Mouse (Mus musculus) fat pad, adult 2 months (tissue): ENCODE data around the gene Rev3l.

Experiments used
- DNase-seq: peaks from one replicate; pipeline ENCODE4 v3.0.0-alpha.2; 2011; ENCODE audit warnings: low read depth, low spot score; ENCODE audit errors: extremely low read depth

The Rev3l gene

DNA sequence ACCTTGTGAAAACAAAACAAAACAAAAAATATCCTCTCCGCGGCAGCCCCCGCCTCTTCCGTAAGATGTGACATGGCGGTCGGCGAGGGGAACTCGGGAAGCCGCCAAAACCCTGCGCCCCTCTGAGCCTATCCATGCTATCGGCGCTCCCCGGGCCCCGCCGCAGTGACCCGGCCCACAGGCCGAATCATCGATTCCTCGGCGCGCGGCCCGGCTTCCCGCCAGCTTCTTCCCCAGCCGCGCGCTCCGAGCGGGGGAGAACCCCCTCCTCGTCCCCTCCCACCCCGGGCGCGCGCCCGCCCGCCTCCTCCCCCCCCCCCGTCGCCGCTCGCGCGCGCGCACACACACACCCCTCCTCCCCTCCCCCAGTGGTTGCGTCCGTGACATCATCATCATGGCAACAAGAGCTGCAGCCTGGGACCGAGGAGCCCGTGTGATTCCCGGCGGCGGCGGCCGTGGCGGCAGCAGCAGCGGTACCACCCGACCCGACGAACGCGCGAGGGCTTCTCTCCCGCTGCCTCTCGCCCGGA lies at the start of gene Rev3l:
Rev3l (plus strand) TSS at position 383 of the 530 bp plus-strand sequence.
- DNase-seq: no peak

DNA sequence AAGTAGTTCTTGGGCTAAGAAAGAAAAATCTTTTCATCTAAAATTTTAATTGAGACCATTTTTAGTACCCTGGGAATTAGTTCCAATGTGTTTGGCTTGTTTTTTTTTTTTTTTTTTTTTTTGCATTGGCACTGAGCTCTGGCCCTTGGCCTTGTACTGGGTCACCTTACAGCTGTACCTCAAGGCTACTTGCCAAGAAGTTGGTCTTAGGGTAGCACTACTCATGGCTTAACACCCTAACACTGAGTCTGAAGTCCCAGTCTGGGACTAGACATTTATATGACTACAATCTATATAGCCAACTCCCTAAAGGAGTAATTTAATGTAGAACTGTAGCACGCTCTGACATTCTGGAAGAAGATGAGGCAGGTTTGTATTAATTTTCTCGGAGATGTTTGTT lies 49.4 kb upstream of the Rev3l start:
- DNase-seq: no peak

DNA sequence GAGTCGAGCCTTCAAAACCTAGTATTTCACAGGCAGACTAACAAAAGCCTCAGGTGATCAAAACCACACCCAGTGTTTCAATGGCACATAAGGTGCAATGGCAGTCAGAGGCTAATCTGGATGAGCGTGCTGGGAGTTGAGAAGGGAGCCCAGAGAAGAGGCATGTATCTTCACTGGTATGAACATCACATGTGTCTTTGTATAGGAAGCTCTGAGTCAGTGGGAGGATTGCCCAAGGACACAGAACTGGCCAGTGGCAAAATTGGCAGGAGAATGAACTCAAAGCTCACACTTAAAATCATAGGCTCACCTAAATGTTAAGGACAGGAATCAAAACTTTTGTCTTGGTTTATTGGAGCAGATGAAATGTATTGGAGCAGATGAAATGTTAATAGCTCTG lies 48.4 kb upstream of the Rev3l start:
- DNase-seq: no peak

DNA sequence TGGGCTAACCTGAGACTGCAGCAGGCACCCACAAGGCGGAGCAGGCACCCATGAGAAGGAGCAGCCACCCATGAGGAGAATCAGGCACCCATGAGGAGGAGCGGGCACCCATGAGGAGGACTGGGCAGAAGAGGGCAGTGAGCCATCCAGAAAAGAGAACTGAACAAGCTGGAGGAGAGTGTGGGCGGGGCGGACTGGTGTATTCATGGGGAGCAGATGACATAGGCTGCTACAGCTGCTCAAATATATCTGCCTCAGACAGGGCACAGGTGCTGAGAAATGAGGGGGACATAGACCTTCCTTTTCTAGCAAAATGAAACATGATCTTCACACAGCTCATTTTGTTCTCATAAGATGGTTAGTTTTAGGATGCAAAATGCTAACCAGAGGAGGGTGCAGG lies 45.1 kb upstream of the Rev3l start:
- no peak for DNase-seq

DNA sequence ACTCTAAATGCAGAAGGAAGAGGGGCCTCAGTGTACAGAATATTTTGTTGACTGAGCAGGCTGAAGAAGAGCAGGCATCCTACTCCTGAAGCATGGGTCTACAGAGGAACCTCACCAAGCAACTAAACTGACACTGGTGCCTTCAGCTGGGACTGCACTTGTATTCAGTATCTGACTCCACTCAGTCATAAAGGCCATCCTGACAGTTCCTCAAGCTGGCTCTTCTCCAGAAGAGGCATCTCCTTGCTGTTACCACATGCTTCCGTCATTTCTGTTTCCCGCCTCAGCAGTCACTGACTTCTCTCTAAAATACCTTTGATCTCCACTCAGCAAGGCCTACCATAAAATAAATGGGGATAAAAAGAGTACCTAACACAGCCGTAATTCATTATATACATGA lies 44.1 kb upstream of the Rev3l start:
- DNase-seq: no peak

DNA sequence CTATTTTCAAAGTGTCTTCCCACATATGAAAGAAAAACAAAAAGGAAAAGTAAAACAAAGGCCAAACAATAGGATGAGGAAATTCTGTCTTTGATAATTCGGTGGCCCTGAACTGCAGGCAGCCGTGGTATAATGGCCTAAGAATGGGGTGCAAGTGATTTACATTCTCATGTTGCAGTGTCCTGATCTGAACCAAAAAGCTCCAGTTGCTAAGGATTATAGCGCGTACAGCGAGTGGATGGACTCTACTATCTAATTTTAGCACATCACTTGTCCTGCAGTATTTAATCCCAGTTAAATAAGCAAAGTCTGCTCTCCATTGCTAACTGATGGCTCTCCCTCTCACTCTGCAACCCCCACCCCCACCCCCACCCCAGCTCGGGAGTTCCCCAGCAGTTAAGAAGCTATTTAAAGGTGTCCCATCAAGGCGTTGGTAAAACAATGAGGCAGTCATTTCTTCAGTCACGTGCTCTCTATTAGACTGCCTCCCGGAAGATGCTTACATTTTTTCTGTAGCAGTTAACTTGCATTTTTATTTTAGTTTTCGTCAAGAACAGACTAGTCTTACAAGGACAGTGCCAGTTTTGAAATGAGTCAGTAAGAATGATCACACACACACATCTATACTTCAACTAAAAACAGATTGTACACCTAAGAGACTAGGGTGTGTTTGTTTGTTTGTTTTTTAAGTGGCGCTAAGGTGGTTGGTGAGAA lies 40.4 kb upstream of the Rev3l start:
- DNase-seq: no peak

DNA sequence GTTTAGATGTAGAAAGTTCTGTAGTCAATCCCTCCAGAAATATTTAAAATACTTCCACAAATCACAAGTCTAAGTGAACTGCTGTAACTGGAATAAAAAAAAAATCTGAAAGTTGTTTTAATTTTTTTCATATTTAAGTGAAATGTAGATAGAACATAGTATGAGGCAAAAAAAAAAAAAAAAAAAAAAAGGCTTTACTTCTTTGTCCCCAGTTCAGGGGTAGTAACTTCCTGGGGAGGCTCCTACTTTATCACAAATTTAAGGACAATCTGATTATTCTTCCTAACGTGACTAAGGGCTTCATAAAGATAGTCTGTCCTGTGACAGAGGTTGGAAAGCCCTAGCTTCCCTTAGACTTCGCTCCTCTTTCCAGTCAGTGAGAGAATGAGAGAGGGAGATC lies 39.8 kb upstream of the Rev3l start:
- no peak for DNase-seq

DNA sequence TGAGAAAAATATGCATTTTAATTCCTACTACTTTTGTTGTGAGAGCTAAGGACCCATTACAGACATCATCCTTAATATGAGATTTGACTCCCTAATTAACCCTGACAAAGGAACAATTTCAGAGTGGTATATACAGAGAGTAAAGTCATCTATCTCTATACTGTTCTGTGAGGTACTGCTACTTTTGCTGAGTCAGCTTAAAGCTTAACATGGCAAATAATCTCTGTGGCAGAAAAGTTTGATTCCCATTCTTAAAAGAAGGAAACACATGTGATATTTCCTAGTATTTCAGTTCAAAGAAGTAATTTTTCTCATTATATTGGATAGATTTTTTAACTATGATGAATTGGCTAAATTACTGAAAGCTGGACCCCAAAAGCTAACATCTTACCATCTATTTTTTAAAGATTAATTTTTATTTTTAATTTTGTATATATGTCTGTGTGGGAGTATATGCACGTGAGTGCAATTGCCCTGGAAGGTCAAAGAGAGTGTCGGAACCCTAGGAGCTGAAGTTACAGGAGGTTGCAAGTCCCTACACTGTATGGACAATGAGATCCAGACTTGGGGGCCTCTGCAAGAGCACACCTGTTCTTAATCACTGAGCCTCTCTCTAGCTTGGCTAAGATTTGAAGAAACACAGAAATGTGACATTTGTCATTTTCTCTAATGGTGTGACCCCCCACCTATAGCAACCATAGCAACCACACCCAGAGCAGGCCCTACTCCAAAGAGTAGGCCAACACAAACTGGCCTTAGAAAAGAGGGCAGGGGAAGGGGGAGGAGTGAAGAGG lies 24.0 kb upstream of the Rev3l start:
- no peak for DNase-seq

DNA sequence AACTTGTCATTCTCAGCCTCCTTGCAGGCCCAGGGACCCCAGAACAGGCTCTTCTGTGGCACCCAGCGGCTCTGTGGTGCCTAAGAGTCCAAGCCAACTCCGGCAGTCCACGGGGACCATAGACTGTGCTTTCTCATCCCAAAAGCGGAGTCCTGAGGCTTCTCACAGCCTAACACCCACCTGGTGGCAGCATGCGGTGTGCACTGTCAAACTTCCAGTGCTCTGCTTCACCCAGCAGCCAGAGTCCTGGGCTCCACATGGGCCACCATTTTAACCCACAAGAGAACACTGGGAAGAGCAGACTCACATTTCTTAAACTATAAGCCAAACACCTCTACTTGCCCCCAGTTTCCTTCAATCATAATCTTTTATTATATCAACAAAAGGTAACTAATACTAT lies 15.0 kb upstream of the Rev3l start:
- DNase-seq: no peak

DNA sequence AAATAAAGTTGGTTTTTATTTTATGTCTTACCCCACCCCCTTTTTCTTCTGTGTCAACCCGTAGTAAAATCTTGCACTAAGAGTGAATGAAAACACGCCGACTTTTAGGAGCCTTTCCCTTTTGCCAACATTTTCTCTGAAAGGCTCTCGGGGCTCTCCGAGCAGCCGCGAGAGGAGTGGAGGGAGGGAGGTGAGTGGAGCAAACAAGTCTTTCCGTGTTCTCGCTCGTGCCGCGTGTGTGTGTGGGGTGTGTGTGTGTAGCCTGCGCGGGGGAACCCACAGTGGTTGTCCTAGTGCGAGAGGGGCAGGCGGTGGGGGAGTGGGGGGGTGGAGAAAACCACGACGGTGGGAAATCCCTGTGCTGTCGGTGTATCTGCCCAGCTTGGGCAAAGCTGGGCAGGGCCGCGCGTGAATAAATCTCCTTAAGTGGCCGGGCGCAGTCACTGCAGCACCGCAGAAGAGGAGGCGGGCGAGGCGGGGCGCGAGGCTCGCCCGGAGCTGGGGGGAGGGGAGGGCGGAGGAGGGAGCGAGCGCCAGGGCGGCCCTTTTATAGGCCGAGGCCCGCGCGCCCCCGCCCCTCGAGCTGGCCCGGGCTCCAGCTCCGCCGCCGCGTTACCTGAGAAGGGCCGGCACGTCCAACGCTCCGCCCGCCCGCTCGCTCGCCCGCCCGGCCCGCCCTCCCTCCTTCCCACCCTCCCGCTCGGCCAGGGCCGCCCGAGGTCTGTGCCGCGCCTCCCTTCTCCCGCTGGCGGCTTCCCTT lies 762 bp upstream of the Rev3l start:
- DNase-seq: no peak

DNA sequence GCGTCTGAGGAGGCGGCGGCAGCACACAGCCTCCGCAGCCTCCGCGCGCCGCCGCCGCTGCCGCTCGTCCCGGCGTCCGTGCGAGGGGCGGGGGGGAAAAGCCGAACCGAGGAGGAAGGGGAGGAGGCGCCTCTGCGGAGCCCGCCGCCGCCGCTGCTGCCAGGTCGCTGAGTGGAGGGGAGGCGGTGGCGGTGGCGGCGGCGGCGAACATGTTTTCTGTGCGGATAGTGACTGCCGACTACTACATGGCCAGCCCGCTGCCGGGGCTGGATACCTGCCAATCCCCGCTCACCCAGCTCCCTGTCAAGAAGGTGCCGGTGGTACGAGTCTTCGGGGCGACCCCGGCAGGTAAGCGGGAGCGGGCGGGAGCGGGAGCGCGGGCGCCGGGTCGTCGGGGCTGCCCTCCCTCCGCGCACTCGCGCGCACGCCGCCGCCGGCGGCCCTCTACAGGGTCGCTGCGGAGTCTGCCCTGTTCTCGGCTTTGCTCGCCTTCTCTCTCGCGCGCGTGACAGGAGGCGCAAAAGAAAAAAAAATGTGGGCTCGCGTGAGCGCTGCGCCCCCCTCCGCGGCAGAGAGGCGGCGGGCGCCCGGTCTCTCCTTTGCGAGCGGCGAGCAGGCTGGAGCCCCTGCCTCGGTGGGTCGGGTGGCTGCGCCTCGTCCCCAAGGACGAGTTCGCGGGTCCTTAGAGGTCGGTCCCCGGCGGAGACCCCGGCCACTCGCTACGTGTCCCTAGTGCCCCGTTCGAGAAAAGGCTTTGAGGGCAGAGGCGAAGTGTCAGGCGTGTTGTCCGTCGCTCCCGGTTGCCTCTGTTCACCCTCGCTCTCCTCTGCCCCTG lies 565 bp downstream of the Rev3l start:
- DNase-seq: no peak

DNA sequence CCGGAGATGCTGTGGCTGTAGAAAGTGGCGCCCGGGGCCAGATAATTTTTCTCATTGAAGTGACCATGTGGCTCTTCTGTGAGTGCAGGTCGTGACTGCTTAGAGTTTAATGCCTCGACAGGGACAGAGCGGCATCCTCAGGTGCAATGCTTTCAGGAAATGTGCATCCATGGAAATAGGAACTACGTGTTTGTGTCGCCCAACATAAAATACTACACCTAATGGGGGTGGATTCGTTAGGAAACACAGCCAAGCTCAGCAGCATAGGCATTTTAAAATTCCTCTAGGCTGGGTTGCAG lies 1.1 kb downstream of the Rev3l start:
- no peak for DNase-seq

DNA sequence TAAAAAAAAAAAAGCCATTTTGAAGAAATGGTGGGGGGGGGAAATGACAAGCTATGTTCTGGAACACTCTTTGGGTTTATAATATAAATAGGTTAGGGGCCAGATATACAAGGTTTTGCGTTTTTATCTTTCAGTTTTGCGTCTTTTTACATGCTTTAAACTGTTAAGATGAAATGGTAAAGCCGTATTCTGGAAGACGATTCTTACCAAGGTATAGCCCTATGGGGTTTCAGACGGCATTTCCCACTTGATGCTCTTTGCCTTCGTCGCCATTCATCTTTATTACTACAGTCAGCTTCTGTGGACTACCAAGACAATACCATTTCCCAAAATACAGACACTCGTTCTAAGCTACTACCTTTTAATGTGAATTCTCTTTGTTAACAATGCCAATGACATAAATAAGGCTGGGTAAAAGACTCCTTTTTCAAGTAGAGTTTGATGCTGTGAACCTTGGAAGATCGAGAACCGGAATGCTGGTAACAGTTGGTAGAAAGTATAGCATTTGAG lies 1.6 kb downstream of the Rev3l start:
- DNase-seq: no peak

DNA sequence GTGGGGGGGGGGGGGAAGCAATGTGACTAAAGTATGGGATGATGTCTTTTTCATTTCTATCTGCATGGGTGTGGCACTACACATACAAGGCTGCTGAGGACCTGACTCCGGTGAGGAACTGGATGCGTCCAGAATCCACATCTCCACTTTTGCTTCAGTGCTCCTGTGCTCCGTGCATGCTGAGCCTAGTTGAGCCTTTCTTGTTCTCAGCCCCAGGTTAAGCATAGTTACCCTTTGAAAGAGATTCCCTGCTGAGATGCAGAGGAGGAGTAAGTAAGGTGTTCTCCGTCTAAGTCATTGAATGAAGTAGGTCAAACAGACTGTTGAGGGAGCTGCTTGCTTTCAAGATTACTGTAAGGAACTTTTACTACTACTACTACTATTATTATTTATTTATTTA lies 4.3 kb downstream of the Rev3l start:
- no peak for DNase-seq

DNA sequence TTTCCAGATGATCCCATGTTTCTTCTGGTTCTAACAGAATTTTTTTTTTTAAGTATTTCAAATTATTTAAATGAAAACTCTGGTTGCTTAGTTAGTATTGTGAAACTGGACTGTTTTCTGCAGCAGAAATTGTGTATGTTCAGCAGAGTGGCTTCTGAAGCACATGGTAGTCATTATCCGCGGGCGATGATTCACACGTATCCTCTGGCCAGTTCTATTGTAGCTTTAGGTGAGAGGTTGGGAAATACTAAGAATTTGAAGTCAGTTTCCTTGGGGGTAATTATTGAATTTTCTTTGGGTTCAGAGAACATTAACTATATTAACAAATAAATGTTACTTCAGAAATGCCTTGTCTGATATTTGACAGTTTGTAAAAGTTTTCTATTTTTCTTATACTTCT lies 10.1 kb downstream of the Rev3l start:
- no peak for DNase-seq

DNA sequence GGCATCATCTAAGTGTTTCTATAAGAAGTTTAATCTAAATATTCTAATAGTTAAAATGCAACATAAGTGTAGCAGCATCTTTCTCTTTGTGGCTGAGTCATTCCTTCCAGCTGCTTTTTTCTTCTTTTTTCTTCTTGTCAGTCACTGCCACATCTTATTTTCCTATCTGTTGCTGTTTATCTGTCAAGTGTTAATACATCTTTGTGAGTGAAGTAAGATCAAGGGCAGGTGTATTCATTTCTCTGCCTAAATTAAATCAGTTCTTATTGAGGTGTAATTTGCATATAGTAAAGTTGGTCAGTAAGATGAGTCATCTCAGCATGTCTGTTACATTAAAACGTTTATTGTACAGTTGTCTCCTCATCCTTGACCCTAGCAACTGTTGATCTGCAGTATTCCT lies 32.8 kb downstream of the Rev3l start:
- no peak for DNase-seq

DNA sequence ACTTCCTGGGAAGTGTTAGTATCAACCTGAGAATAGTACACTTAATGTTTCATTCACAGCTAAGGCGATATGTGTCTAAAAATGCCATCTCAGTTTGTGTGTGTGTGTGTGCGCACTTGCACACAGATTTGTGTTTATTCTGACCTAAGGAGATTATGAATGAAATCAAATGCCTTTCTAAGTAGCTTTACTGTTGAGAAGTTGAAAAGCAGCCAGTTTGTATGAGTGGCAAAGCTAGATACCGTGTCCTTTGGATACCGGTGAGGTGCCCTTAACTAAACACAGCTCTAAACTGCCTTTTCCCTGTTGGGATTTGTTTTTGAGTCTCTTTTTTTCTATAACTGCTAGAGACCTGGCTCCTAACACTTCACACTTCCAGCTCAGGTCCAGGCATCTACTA lies 34.8 kb downstream of the Rev3l start:
- no peak for DNase-seq

DNA sequence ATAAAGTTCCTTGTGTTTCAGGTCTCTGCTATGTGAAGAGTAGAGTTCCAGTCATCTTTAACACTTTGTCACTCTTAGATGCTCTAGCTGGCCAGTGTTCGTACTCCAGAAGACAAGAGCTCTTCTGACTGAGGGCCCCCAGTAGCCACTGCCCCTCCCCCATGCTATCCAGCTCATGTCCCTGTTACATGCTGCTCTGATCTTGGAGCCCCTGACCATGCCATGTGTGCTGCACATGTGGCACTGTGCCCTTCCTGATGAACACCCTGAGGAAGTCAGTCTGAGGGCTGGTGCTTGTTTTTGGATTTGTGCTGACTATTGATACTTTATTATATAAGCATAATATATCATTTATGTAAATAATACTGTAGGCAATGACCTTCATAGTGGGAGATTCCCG lies 40.3 kb downstream of the Rev3l start:
- no peak for DNase-seq

DNA sequence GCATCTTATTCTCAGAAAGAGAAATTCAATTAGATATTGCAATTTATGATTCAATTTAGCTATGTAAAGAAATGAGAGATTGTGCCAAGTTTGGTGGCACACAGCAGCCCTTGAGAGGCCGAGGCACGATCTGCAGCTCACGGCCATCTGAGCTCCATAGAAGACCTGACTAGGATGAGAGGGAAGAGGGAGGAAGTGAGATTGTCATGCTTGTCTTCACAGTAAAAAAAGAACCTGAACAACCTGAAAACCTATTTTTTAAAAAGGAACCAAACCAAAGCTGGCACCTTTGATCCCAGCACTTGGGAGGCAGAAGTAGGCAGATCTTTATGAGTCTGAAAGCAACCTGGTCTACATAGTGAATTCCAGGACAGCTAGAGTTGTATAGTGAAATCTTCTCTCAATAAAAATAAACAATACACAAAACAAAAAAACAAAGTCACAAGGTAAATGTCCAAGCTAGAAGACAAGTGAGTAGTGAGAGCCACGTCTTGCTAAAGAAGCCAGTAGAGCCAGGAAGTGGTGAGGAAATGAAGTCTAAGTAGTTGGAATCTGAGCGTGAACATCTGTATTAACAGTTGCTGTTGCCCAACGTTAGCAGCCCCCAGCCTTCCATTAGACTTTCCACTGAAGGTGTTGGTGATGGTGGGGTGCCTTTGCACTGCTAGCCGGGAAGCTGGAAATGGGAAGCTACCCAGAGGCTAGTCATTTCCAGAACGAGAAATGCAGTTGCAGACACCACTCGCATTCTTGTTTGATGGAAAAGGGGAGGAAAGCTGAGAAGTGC lies 42.2 kb downstream of the Rev3l start:
- no peak for DNase-seq

DNA sequence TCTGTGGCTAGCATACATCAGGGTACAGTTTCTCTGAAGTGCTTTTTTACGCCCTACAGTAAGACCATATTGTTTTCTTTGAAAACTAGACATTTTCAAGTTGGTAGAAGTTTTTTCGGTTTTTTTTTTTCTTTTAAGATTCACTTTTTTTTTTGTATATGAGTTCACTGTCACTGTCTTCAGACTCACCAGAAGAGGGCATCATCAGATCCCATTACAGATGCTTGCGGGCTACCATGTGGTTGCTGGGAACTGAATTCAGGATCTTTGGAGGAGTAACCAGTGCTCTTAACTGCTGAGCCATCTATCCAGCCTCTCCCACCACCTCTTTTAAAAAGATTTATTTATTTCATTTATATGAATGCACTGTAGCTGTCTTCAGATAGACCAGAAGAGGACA lies 45.0 kb downstream of the Rev3l start:
- DNase-seq: no peak
